Mouse (Mus musculus) midbrain, embryonic 12.5 days (tissue): ENCODE results near the gene Gria1. TPM values are rescaled to one million over a fixed set of nuclear protein-coding genes. Genes with fewer than 3 reads are reported as not detected.

Experiments used
- ATAC-seq: fragments of 200-750 bp; cut with Nextera tagmentation; 2 replicates; pipeline ENCODE4 v1.8.0; 2017; ENCODE audit warnings: low read depth, moderate TSS enrichment, moderate library complexity; ENCODE audit not compliant: low FRiP score
- H3K27ac ChIP-seq: fragments of 300-500 bp; sonication (generic); replicated peaks from 2 replicates; pipeline ENCODE4 v1.5.1; 2016; ENCODE audit warnings: mild to moderate bottlenecking
- H3K27me3 ChIP-seq: fragments of 300-500 bp; sonication (generic); 2 replicates; pipeline ENCODE4 v1.6.1; 2016; ENCODE audit warnings: mild to moderate bottlenecking
- H3K36me3 ChIP-seq: fragments of 300-500 bp; sonication (generic); 2 replicates; pipeline ENCODE4 v1.6.1; 2016
- H3K4me1 ChIP-seq: fragments of 300-500 bp; sonication (generic); 2 replicates; pipeline ENCODE4 v1.6.1; 2016
- H3K4me2 ChIP-seq: fragments of 300-500 bp; sonication (generic); replicated peaks from 2 replicates; pipeline ENCODE4 v1.6.1; 2016; ENCODE audit warnings: mild to moderate bottlenecking, moderate library complexity
- H3K4me3 ChIP-seq: fragments of 300-500 bp; sonication (generic); 2 replicates; pipeline ENCODE4 v1.5.1; 2016; ENCODE audit warnings: mild to moderate bottlenecking
- H3K9ac ChIP-seq: fragments of 300-500 bp; sonication (generic); replicated peaks from 2 replicates; pipeline ENCODE4 v1.6.1; 2016; ENCODE audit warnings: mild to moderate bottlenecking, moderate library complexity
- H3K9me3 ChIP-seq: fragments of 300-500 bp; sonication (generic); 2 replicates; pipeline ENCODE4 v1.6.1; 2016; ENCODE audit warnings: mild to moderate bottlenecking
- WGBS: fragments of 180-500 bp; shearing (Covaris S2); methylation state at CpG from one replicate; pipeline ENCODE4 v1.1.7; 2016; 5-methylcytosine and 5-hydroxymethylcytosine counted together
- polyA plus RNA-seq: library from polyadenylated mRNA; unstranded; fragments of >200 nt; fragmentation: Nextera tagmentation; extraction: Ambion mirVana; gene quantifications from 2 replicates; pipeline ENCODE4 v1.2.1, GENCODE M21; 2016

Gene Gria1
- polyA plus RNA-seq, 1 experiment from 2014 or later: 8.3 TPM

GRCm38 (mm10) chr11:57013464-57014190 lies 2.4 kb downstream of the Gria1 start:
- H3K27ac ChIP-seq: no peak overlapping the region
- 0 out of 2 replicates have a peak, but pooled peaks cover 6% of the 10 kb centered on the region for H3K4me1 ChIP-seq
- no peaks in the 10 kb centered on the region for H3K36me3 ChIP-seq
- H3K9me3 ChIP-seq: no peaks in the 10 kb centered on the region
- H3K9ac ChIP-seq: no peak overlapping the region
- H3K4me3 ChIP-seq: no peak overlapping the region
- H3K4me2 ChIP-seq: peak overlapping the region; percentile 54
- H3K27me3 ChIP-seq: peaks cover 27% of the 10 kb centered on the region
- 81% methylated on average over 9 of the region's 9 CpGs for WGBS
- no peak for ATAC-seq

GRCm38 (mm10) chr11:57014396-57014795 lies 3.2 kb downstream of the Gria1 start:
- H3K4me1 ChIP-seq: 0 out of 2 replicates have a peak, but pooled peaks cover 3% of the 10 kb centered on the region
- peaks cover 25% of the 10 kb centered on the region for H3K27me3 ChIP-seq
- no peak overlapping the region for H3K4me2 ChIP-seq
- no peak for ATAC-seq
- no peak overlapping the region for H3K4me3 ChIP-seq
- H3K27ac ChIP-seq: no peak overlapping the region
- no peaks in the 10 kb centered on the region for H3K9me3 ChIP-seq
- H3K9ac ChIP-seq: no peak overlapping the region
- 81% methylated on average over 6 of the region's 6 CpGs for WGBS
- no peaks in the 10 kb centered on the region for H3K36me3 ChIP-seq

- Histone ChIP-seq H3K9ac (no peak overlapping the region), H3K4me2 (no peak overlapping the region), H3K27ac (no peak overlapping the region), H3K27me3 (peaks cover 5% of the 10 kb centered on the region; the same call in 1 of the 2 replicates), H3K9me3 (no peaks in the 10 kb centered on the region), H3K4me3 (no peak overlapping the region), H3K4me1 (no peaks in the 10 kb centered on the region), H3K36me3 (no peaks in the 10 kb centered on the region)
- ATAC-seq: no peak
- 77% methylated on average over 4 of the region's 4 CpGs for WGBS
Measured at GRCm38 (mm10) chr11:57018536-57018935, 7.3 kb downstream of the Gria1 start.

- H3K27me3 ChIP-seq: 0 out of 2 replicates have a peak, but pooled peaks cover 7% of the 10 kb centered on the region
- H3K4me2 ChIP-seq: no peak overlapping the region
- no peak overlapping the region for H3K4me3 ChIP-seq
- no peaks in the 10 kb centered on the region for H3K4me1 ChIP-seq
- no peaks in the 10 kb centered on the region for H3K36me3 ChIP-seq
- no peak overlapping the region for H3K27ac ChIP-seq
- 52% methylated on average over 4 of the region's 4 CpGs for WGBS
- ATAC-seq: no peak
- H3K9me3 ChIP-seq: no peaks in the 10 kb centered on the region
- H3K9ac ChIP-seq: no peak overlapping the region
Measured at GRCm38 (mm10) chr11:57022400-57022799, 11.2 kb downstream of the Gria1 start.

GRCm38 (mm10) chr11:57030448-57030847 lies 19.3 kb downstream of the Gria1 start:
- no peak overlapping the region for H3K27ac ChIP-seq
- no peak overlapping the region for H3K4me3 ChIP-seq
- H3K4me1 ChIP-seq: no peaks in the 10 kb centered on the region
- H3K9ac ChIP-seq: no peak overlapping the region
- H3K4me2 ChIP-seq: no peak overlapping the region
- 77% methylated on average over 5 of the region's 5 CpGs for WGBS
- H3K27me3 ChIP-seq: 0 out of 2 replicates have a peak, but pooled peaks cover 3% of the 10 kb centered on the region
- no peaks in the 10 kb centered on the region for H3K36me3 ChIP-seq
- ATAC-seq: no peak
- H3K9me3 ChIP-seq: no peaks in the 10 kb centered on the region

GRCm38 (mm10) chr11:57038807-57039206 lies 27.6 kb downstream of the Gria1 start:
- Histone ChIP-seq H3K4me3 (no peak overlapping the region), H3K27me3 (no peaks in the 10 kb centered on the region), H3K36me3 (no peaks in the 10 kb centered on the region), H3K9ac (no peak overlapping the region), H3K4me1 (no peaks in the 10 kb centered on the region), H3K9me3 (no peaks in the 10 kb centered on the region), H3K27ac (no peak overlapping the region), H3K4me2 (no peak overlapping the region)
- WGBS: 52% methylated on average over 7 of the region's 7 CpGs
- no peak for ATAC-seq

- no peak overlapping the region for H3K4me3 ChIP-seq
- no peaks in the 10 kb centered on the region for H3K36me3 ChIP-seq
- H3K4me1 ChIP-seq: no peaks in the 10 kb centered on the region
- WGBS: 87% methylated on average over 8 of the region's 8 CpGs
- no peak overlapping the region for H3K27ac ChIP-seq
- no peak overlapping the region for H3K9ac ChIP-seq
- no peak overlapping the region for H3K4me2 ChIP-seq
- ATAC-seq: no peak
- no peaks in the 10 kb centered on the region for H3K9me3 ChIP-seq
- no peaks in the 10 kb centered on the region for H3K27me3 ChIP-seq
Measured at GRCm38 (mm10) chr11:57039306-57039705, 28.1 kb downstream of the Gria1 start.

- Histone ChIP-seq H3K9ac (no peak overlapping the region), H3K4me2 (no peak overlapping the region), H3K9me3 (no peaks in the 10 kb centered on the region), H3K4me3 (no peak overlapping the region), H3K27ac (no peak overlapping the region), H3K4me1 (no peaks in the 10 kb centered on the region), H3K27me3 (no peaks in the 10 kb centered on the region), H3K36me3 (no peaks in the 10 kb centered on the region)
- WGBS: 91% methylated on average over 3 of the region's 3 CpGs
- ATAC-seq: no peak
Measured at GRCm38 (mm10) chr11:57042057-57042456, 30.9 kb downstream of the Gria1 start.

- WGBS: 54% methylated on average over 5 of the region's 5 CpGs
- Histone ChIP-seq H3K4me2 (no peak overlapping the region), H3K27ac (no peak overlapping the region), H3K9ac (no peak overlapping the region), H3K4me3 (no peak overlapping the region), H3K27me3 (no peaks in the 10 kb centered on the region), H3K36me3 (no peaks in the 10 kb centered on the region), H3K9me3 (no peaks in the 10 kb centered on the region), H3K4me1 (no peaks in the 10 kb centered on the region)
- no peak for ATAC-seq
Measured at GRCm38 (mm10) chr11:57044146-57044545, 33.0 kb downstream of the Gria1 start.

- H3K4me1 ChIP-seq: no peaks in the 10 kb centered on the region
- no peaks in the 10 kb centered on the region for H3K9me3 ChIP-seq
- no peaks in the 10 kb centered on the region for H3K27me3 ChIP-seq
- H3K9ac ChIP-seq: no peak overlapping the region
- ATAC-seq: no peak
- no peak overlapping the region for H3K27ac ChIP-seq
- no peak overlapping the region for H3K4me2 ChIP-seq
- H3K4me3 ChIP-seq: no peak overlapping the region
- H3K36me3 ChIP-seq: no peaks in the 10 kb centered on the region
- 78% methylated on average over 6 of the region's 6 CpGs for WGBS
Measured at GRCm38 (mm10) chr11:57051666-57052562, 40.7 kb downstream of the Gria1 start.

GRCm38 (mm10) chr11:57062441-57062840 lies 51.3 kb downstream of the Gria1 start:
- no peaks in the 10 kb centered on the region for H3K4me1 ChIP-seq
- H3K4me2 ChIP-seq: no peak overlapping the region
- H3K4me3 ChIP-seq: no peak overlapping the region
- H3K27me3 ChIP-seq: no peaks in the 10 kb centered on the region
- H3K27ac ChIP-seq: no peak overlapping the region
- no peaks in the 10 kb centered on the region for H3K36me3 ChIP-seq
- no peak for ATAC-seq
- H3K9ac ChIP-seq: no peak overlapping the region
- H3K9me3 ChIP-seq: no peaks in the 10 kb centered on the region
- WGBS: 81% methylated on average over 3 of the region's 3 CpGs

GRCm38 (mm10) chr11:57070196-57070901 lies 59.2 kb downstream of the Gria1 start:
- H3K4me1 ChIP-seq: peaks cover 6% of the 10 kb centered on the region; the same call in 1 of the 2 replicates
- H3K9me3 ChIP-seq: no peaks in the 10 kb centered on the region
- ATAC-seq: no peak
- no peaks in the 10 kb centered on the region for H3K27me3 ChIP-seq
- H3K4me2 ChIP-seq: no peak overlapping the region
- H3K4me3 ChIP-seq: no peak overlapping the region
- H3K9ac ChIP-seq: no peak overlapping the region
- H3K27ac ChIP-seq: no peak overlapping the region
- no peaks in the 10 kb centered on the region for H3K36me3 ChIP-seq
- 80% methylated on average over 8 of the region's 8 CpGs for WGBS
